Comparison of ENCODE assay signal across 9 mouse cellular contexts in genomic region chr19:45223413-45224285, GRCm38 (mm10). TPM values are rescaled to one million over a fixed set of nuclear protein-coding genes. Genes with fewer than 3 reads are reported as not detected.
DNase-seq lines count a peak whose midpoint lies in the region; ATAC-seq and TF ChIP-seq lines count a peak whose summit lies in the region.
"Had no signal": no experiment of that assay in that cellular context is flagged by ENCODE, and none has a peak within 500 bp of the region (broad histone marks: within the 10 kb centered on the region; RNA-seq: fewer than 3 reads in every experiment).

No protein-coding gene starts in this region.

- no peak for TF ChIP-seq POLR2A in ES-Bruce4 (IDR thresholded peaks at IDR 0.05; ENCODE audit: insufficient read depth, low read length)
- no peak for TF ChIP-seq POLR2A in lung, adult 2 months (IDR thresholded peaks at IDR 0.05; ENCODE audit: borderline replicate concordance, extremely low read depth, low read depth, low read length)

- peaks cover 4% of the 10 kb centered on the region; the same call in 1 of the 2 replicates for H3K4me1 ChIP-seq in heart, embryonic 11.5 days (ENCODE audit: control insufficient read depth, insufficient read depth, low read length)
- H3K4me1 ChIP-seq in ES-Bruce4 (ENCODE audit: control insufficient read depth, insufficient read depth, low read length): peaks cover 1% of the 10 kb centered on the region
- H3K4me1 ChIP-seq in embryonic facial prominence, embryonic 15.5 days: peaks cover 23% of the 10 kb centered on the region
- peaks cover 11% of the 10 kb centered on the region; the same call in 1 of the 2 replicates for H3K4me1 ChIP-seq in limb, embryonic 12.5 days (replicated peaks)
- H3K4me1 ChIP-seq in lung, adult 2 months (ENCODE audit: control insufficient read depth, insufficient read depth, low read length): no peaks in the 10 kb centered on the region; the same call in 1 of the 2 replicates

- TF ChIP-seq CTCF in ES-Bruce4 (IDR thresholded peaks at IDR 0.05; ENCODE audit: low read depth, low read length): no peak
- TF ChIP-seq CTCF in lung, adult 2 months (IDR thresholded peaks at IDR 0.05; ENCODE audit: insufficient read depth, low read length): no peak

- H3K4me3 ChIP-seq in heart, embryonic 11.5 days (ENCODE audit: low read depth, low read length): peak overlapping the region; percentile 15
- H3K4me3 ChIP-seq in ES-Bruce4 (ENCODE audit: low read depth, low read length): peak overlapping the region; percentile 8
- 0 out of 2 replicates have a peak overlapping the region, but pooled peaks have one; percentile 12 for H3K4me3 ChIP-seq in embryonic facial prominence, embryonic 15.5 days (replicated peaks)
- peak overlapping the region; percentile 22; the same call in 1 of the 2 replicates for H3K4me3 ChIP-seq in limb, embryonic 12.5 days (replicated peaks)
- H3K4me3 ChIP-seq in lung, adult 2 months (replicated peaks; ENCODE audit: extremely low read depth, low read depth, low read length): no peak overlapping the region

- no peak for TF ChIP-seq EP300 in ES-Bruce4 (IDR thresholded peaks at IDR 0.05; ENCODE audit: insufficient read depth, low read depth, low read length)

- no peak for ATAC-seq in heart, embryonic 11.5 days (replicated peaks; ENCODE audit: insufficient number of reproducible peaks, low FRiP score, low TSS enrichment)
- no peak for ATAC-seq in embryonic facial prominence, embryonic 15.5 days (ENCODE audit: insufficient number of reproducible peaks, low FRiP score, low TSS enrichment, low read depth)
- ATAC-seq in limb, embryonic 12.5 days (ENCODE audit: insufficient number of reproducible peaks, insufficient read depth, low FRiP score, low TSS enrichment, low read depth): no peak

- no peak overlapping the region; the same call in 1 of the 2 replicates for H3K9ac ChIP-seq in heart, embryonic 11.5 days (ENCODE audit: low read depth, low read length)
- 0 out of 2 replicates have a peak overlapping the region, but pooled peaks have one; percentile 10 for H3K9ac ChIP-seq in ES-Bruce4 (ENCODE audit: low read depth, poor library complexity, severe bottlenecking)
- no peak overlapping the region for H3K9ac ChIP-seq in embryonic facial prominence, embryonic 15.5 days
- H3K9ac ChIP-seq in limb, embryonic 12.5 days (replicated peaks): no peak overlapping the region

- H3K9me3 ChIP-seq in heart, embryonic 11.5 days (replicated peaks; ENCODE audit: control insufficient read depth, low read length): no peaks in the 10 kb centered on the region
- H3K9me3 ChIP-seq in ES-Bruce4 (replicated peaks; ENCODE audit: control insufficient read depth, insufficient read depth, low read length, poor library complexity, severe bottlenecking): no peaks in the 10 kb centered on the region
- no peaks in the 10 kb centered on the region for H3K9me3 ChIP-seq in embryonic facial prominence, embryonic 15.5 days (replicated peaks)
- no peaks in the 10 kb centered on the region for H3K9me3 ChIP-seq in limb, embryonic 12.5 days

- peak overlapping the region; percentile 49 for H3K4me2 ChIP-seq in heart, embryonic 11.5 days
- H3K4me2 ChIP-seq in embryonic facial prominence, embryonic 15.5 days (replicated peaks): peak overlapping the region; percentile 26
- peak overlapping the region; percentile 3 for H3K4me2 ChIP-seq in limb, embryonic 12.5 days

- no peaks in the 10 kb centered on the region for H3K36me3 ChIP-seq in heart, embryonic 11.5 days (ENCODE audit: control insufficient read depth, insufficient read depth, low read length)
- no peaks in the 10 kb centered on the region for H3K36me3 ChIP-seq in ES-Bruce4 (ENCODE audit: control insufficient read depth, insufficient read depth, low read length, poor library complexity, severe bottlenecking)
- H3K36me3 ChIP-seq in embryonic facial prominence, embryonic 15.5 days: no peaks in the 10 kb centered on the region
- H3K36me3 ChIP-seq in limb, embryonic 12.5 days: no peaks in the 10 kb centered on the region

- 3% methylated on average over 49 of the region's 49 CpGs for WGBS in heart, embryonic 11.5 days (ENCODE audit: insufficient replicate concordance)
- 1% methylated on average over 49 of the region's 49 CpGs for WGBS in embryonic facial prominence, embryonic 15.5 days
- 1% methylated on average over 49 of the region's 49 CpGs for WGBS in limb, embryonic 12.5 days
- 4% methylated on average over 49 of the region's 49 CpGs for WGBS in lung, adult 2 months

- DNase-seq in heart, adult 11 months: no peak
- DNase-seq in left cerebral cortex, adult 9 months (ENCODE audit: low spot score in 2 of 2): no peak
- no peak for DNase-seq in spleen, adult 12 weeks (ENCODE audit: low spot score)
- no peak for DNase-seq in lung, adult 2 months

- H3K27ac ChIP-seq in heart, embryonic 11.5 days (ENCODE audit: low read depth, low read length): no peak overlapping the region
- H3K27ac ChIP-seq in ES-Bruce4 (ENCODE audit: insufficient read depth, low read length): no peak overlapping the region
- H3K27ac ChIP-seq in embryonic facial prominence, embryonic 15.5 days (replicated peaks): no peak overlapping the region
- no peak overlapping the region for H3K27ac ChIP-seq in limb, embryonic 12.5 days
- H3K27ac ChIP-seq: macrophage had no signal

- H3K27me3 ChIP-seq in heart, embryonic 11.5 days (ENCODE audit: control insufficient read depth, insufficient read depth, low read length): peaks cover 81% of the 10 kb centered on the region
- H3K27me3 ChIP-seq in ES-Bruce4 (ENCODE audit: control insufficient read depth, insufficient read depth, low read length, poor library complexity, severe bottlenecking): peaks cover 9% of the 10 kb centered on the region
- H3K27me3 ChIP-seq in embryonic facial prominence, embryonic 15.5 days: peaks cover 91% of the 10 kb centered on the region
- peaks cover 84% of the 10 kb centered on the region for H3K27me3 ChIP-seq in limb, embryonic 12.5 days

RNA-seq across cellular contexts. Expression of gene Lbx1, which starts 12.0 kb away (rescaled TPM):
- polyA plus RNA-seq in heart, embryonic 11.5 days (2014; fragmentation: Nextera tagmentation; extraction: Ambion mirVana): 0.08 and 0.16 TPM in 2 replicates
- not detected in 2 replicates for polyA plus RNA-seq in ES-Bruce4 (2011; ENCODE audit: insufficient read depth, insufficient read length, low read depth, missing spikeins)
- polyA plus RNA-seq in embryonic facial prominence, embryonic 15.5 days (2015; fragmentation: Nextera tagmentation; extraction: Ambion mirVana): 0.49 and 0.75 TPM in 2 replicates
- polyA plus RNA-seq in limb, embryonic 12.5 days (2016; fragmentation: Nextera tagmentation; extraction: Ambion mirVana): 2.8 and 3.1 TPM in 2 replicates
- polyA plus RNA-seq in lung, adult 2 months (2012; rRNA removed): 0.05 and 0.09 TPM in 2 replicates
- polyA plus RNA-seq: macrophage had no signal
